Mouse (Mus musculus): ENCODE results near the gene Rhd. TPM values are rescaled to one million over a fixed set of nuclear protein-coding genes. Genes with fewer than 3 reads are reported as not detected.

The Rhd gene
- total and polyA plus RNA-seq, 2 experiments = not detected

- Histone ChIP-seq H3K27ac (replicated peaks; ENCODE audit: insufficient read depth, low read depth, low read length) (no peak overlapping the region), H3K79me2 (ENCODE audit: control insufficient read depth, insufficient read depth, low read length) (no peaks in the 10 kb centered on the region), H3K36me3 (ENCODE audit: control insufficient read depth, insufficient read depth, low read length) (no peaks in the 10 kb centered on the region), H3K9ac (ENCODE audit: low read depth, low read length) (no peak overlapping the region), H3K27me3 (ENCODE audit: control insufficient read depth, insufficient read depth, low read length) (no peaks in the 10 kb centered on the region), H3K4me1 (ENCODE audit: control insufficient read depth, insufficient read depth, low read length) (no peaks in the 10 kb centered on the region), H3K4me3 (ENCODE audit: insufficient read depth, low read depth, low read length) (no peak overlapping the region)
- DNase-seq (ENCODE audit: extremely low read depth, low read depth, low spot score) = no peak
- TF ChIP-seq CTCF (IDR thresholded peaks at IDR 0.05; ENCODE audit: low read depth, low read length) = no peak
- TF ChIP-seq POLR2A (IDR thresholded peaks at IDR 0.05; ENCODE audit: extremely low read depth, insufficient read depth, low read length) = no peak
- 84% methylated on average over 10 of the region's 10 CpGs for WGBS
Observed at GRCm38 (mm10) chr4:134868065-134868464, 3.7 kb downstream of the Rhd start.

GRCm38 (mm10) chr4:134868490-134868889 is 4.2 kb downstream of the Rhd start:
- no peak for DNase-seq (ENCODE audit: extremely low read depth, low read depth, low spot score)
- Histone ChIP-seq H3K27me3 (ENCODE audit: control insufficient read depth, insufficient read depth, low read length) (no peaks in the 10 kb centered on the region), H3K4me3 (ENCODE audit: insufficient read depth, low read depth, low read length) (no peak overlapping the region), H3K4me1 (ENCODE audit: control insufficient read depth, insufficient read depth, low read length) (no peaks in the 10 kb centered on the region), H3K9ac (ENCODE audit: low read depth, low read length) (no peak overlapping the region), H3K36me3 (ENCODE audit: control insufficient read depth, insufficient read depth, low read length) (no peaks in the 10 kb centered on the region), H3K79me2 (ENCODE audit: control insufficient read depth, insufficient read depth, low read length) (no peaks in the 10 kb centered on the region), H3K27ac (replicated peaks; ENCODE audit: insufficient read depth, low read depth, low read length) (no peak overlapping the region)
- WGBS = 47% methylated on average over 9 of the region's 9 CpGs
- TF ChIP-seq POLR2A (IDR thresholded peaks at IDR 0.05; ENCODE audit: extremely low read depth, insufficient read depth, low read length) (no peak), CTCF (IDR thresholded peaks at IDR 0.05; ENCODE audit: low read depth, low read length) (no peak)

GRCm38 (mm10) chr4:134869068-134869730 is 4.9 kb downstream of the Rhd start:
- Histone ChIP-seq H3K27me3 (ENCODE audit: control insufficient read depth, insufficient read depth, low read length) (no peaks in the 10 kb centered on the region), H3K4me3 (ENCODE audit: insufficient read depth, low read depth, low read length) (no peak overlapping the region), H3K9ac (ENCODE audit: low read depth, low read length) (no peak overlapping the region), H3K79me2 (ENCODE audit: control insufficient read depth, insufficient read depth, low read length) (no peaks in the 10 kb centered on the region), H3K36me3 (ENCODE audit: control insufficient read depth, insufficient read depth, low read length) (no peaks in the 10 kb centered on the region), H3K27ac (replicated peaks; ENCODE audit: insufficient read depth, low read depth, low read length) (no peak overlapping the region), H3K4me1 (ENCODE audit: control insufficient read depth, insufficient read depth, low read length) (no peaks in the 10 kb centered on the region)
- TF ChIP-seq POLR2A (IDR thresholded peaks at IDR 0.05; ENCODE audit: extremely low read depth, insufficient read depth, low read length) = no peak
- no peak for TF ChIP-seq CTCF (IDR thresholded peaks at IDR 0.05; ENCODE audit: low read depth, low read length)
- no peak for DNase-seq (ENCODE audit: extremely low read depth, low read depth, low spot score)
- WGBS = 24% methylated on average over 16 of the region's 16 CpGs

GRCm38 (mm10) chr4:134869815-134870375 is 5.6 kb downstream of the Rhd start:
- no peaks in the 10 kb centered on the region for H3K4me1 ChIP-seq (ENCODE audit: control insufficient read depth, insufficient read depth, low read length)
- H3K36me3 ChIP-seq (ENCODE audit: control insufficient read depth, insufficient read depth, low read length) = no peaks in the 10 kb centered on the region
- DNase-seq (ENCODE audit: extremely low read depth, low read depth, low spot score) = no peak
- H3K27me3 ChIP-seq (ENCODE audit: control insufficient read depth, insufficient read depth, low read length) = no peaks in the 10 kb centered on the region
- no peaks in the 10 kb centered on the region for H3K79me2 ChIP-seq (ENCODE audit: control insufficient read depth, insufficient read depth, low read length)
- H3K9ac ChIP-seq (ENCODE audit: low read depth, low read length) = no peak overlapping the region
- H3K4me3 ChIP-seq (ENCODE audit: insufficient read depth, low read depth, low read length) = no peak overlapping the region
- TF ChIP-seq POLR2A (IDR thresholded peaks at IDR 0.05; ENCODE audit: extremely low read depth, insufficient read depth, low read length) (no peak), CTCF (IDR thresholded peaks at IDR 0.05; ENCODE audit: low read depth, low read length) (no peak)
- H3K27ac ChIP-seq (replicated peaks; ENCODE audit: insufficient read depth, low read depth, low read length) = no peak overlapping the region
- WGBS = 76% methylated on average over 7 of the region's 7 CpGs

GRCm38 (mm10) chr4:134871477-134871876 is 7.1 kb downstream of the Rhd start:
- H3K36me3 ChIP-seq (ENCODE audit: control insufficient read depth, insufficient read depth, low read length) = no peaks in the 10 kb centered on the region

GRCm38 (mm10) chr4:134871950-134872349 is 7.6 kb downstream of the Rhd start:
- no peak overlapping the region for H3K9ac ChIP-seq (ENCODE audit: low read depth, low read length)
- H3K27me3 ChIP-seq (ENCODE audit: control insufficient read depth, insufficient read depth, low read length) = no peaks in the 10 kb centered on the region
- no peaks in the 10 kb centered on the region for H3K79me2 ChIP-seq (ENCODE audit: control insufficient read depth, insufficient read depth, low read length)
- no peak for TF ChIP-seq POLR2A (IDR thresholded peaks at IDR 0.05; ENCODE audit: extremely low read depth, insufficient read depth, low read length)
- no peak for TF ChIP-seq CTCF (IDR thresholded peaks at IDR 0.05; ENCODE audit: low read depth, low read length)
- H3K4me1 ChIP-seq (ENCODE audit: control insufficient read depth, insufficient read depth, low read length) = no peaks in the 10 kb centered on the region
- H3K27ac ChIP-seq (replicated peaks; ENCODE audit: insufficient read depth, low read depth, low read length) = no peak overlapping the region
- 77% methylated on average over 2 of the region's 2 CpGs for WGBS
- H3K36me3 ChIP-seq (ENCODE audit: control insufficient read depth, insufficient read depth, low read length) = no peaks in the 10 kb centered on the region
- H3K4me3 ChIP-seq (ENCODE audit: insufficient read depth, low read depth, low read length) = no peak overlapping the region
- DNase-seq (ENCODE audit: extremely low read depth, low read depth, low spot score) = no peak

More at GRCm38 (mm10) chr4:134871477-134871876, 7.1 kb downstream of the Rhd start:
- WGBS = 50% methylated on average over 4 of the region's 4 CpGs
- DNase-seq (ENCODE audit: extremely low read depth, low read depth, low spot score) = no peak
- H3K27me3 ChIP-seq (ENCODE audit: control insufficient read depth, insufficient read depth, low read length) = no peaks in the 10 kb centered on the region
- H3K27ac ChIP-seq (replicated peaks; ENCODE audit: insufficient read depth, low read depth, low read length) = no peak overlapping the region
- H3K79me2 ChIP-seq (ENCODE audit: control insufficient read depth, insufficient read depth, low read length) = no peaks in the 10 kb centered on the region
- no peak overlapping the region for H3K9ac ChIP-seq (ENCODE audit: low read depth, low read length)
- H3K4me1 ChIP-seq (ENCODE audit: control insufficient read depth, insufficient read depth, low read length) = no peaks in the 10 kb centered on the region
- no peak overlapping the region for H3K4me3 ChIP-seq (ENCODE audit: insufficient read depth, low read depth, low read length)
- TF ChIP-seq POLR2A (IDR thresholded peaks at IDR 0.05; ENCODE audit: extremely low read depth, insufficient read depth, low read length) = no peak
- TF ChIP-seq CTCF (IDR thresholded peaks at IDR 0.05; ENCODE audit: low read depth, low read length) = no peak
